Mouse (Mus musculus) adipocyte (in vitro differentiated cells): ENCODE data around the gene Hnf1b.

Source experiments
- DNase-seq: peaks from one replicate; pipeline ENCODE4 v3.0.0-alpha.2; 2016; ENCODE audit warnings: low spot score

The Hnf1b gene

GRCm38 (mm10) chr11:83849529-83850335 lies at the start of gene Hnf1b:
Gene Hnf1b, plus strand, starts transcription at chr11:83850063.
- DNase-seq, result no peak

- peak; percentile 66 for DNase-seq
Measured at GRCm38 (mm10) chr11:83802166-83802565, 47.7 kb upstream of the Hnf1b start.

GRCm38 (mm10) chr11:83802581-83802980 lies 47.3 kb upstream of the Hnf1b start:
- DNase-seq, result no peak

DNA sequence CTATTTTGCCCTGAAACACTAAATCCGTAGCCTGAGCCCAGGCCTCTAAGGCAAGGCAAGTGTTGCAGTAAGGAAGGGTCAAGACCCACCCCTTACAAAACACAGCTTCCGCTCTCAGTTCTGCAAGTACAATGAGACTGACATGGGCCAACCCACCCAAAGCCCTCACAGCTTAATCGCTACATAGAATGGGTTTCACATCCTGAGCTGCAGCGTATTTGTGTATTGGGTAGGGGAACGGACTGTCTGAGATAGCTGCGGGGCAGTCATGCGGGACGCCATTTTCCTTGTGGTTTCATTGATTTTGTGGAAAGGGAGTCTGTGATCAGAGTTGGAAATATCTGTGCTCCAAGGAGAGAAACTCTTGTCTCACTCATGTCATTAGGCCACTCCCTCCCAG lies 39.4 kb upstream of the Hnf1b start:
- no peak for DNase-seq

GRCm38 (mm10) chr11:83815191-83815590 lies 34.7 kb upstream of the Hnf1b start:
- DNase-seq, result no peak

GRCm38 (mm10) chr11:83815628-83816027 lies 34.2 kb upstream of the Hnf1b start:
- peak; percentile 68 for DNase-seq

DNA sequence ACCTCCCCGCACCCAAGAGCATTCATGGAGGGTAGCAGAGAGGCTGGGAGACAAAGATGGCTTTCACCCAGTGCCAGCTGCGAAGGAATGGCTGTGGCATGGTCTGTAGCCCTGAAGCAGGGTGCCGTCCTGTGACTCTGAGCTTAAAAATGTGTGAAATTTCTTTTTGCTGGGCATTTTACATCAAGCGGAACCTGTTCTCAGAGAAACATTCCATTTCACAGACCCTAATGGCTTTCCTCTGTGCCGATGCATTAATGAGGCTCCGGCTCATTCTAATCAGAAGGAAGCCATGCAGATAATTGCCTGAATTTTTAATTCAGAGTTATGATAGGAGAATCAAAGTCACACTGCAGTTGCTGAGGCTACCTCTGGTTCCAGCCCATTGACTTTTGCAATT lies 32.8 kb upstream of the Hnf1b start:
- DNase-seq, result no peak

DNA sequence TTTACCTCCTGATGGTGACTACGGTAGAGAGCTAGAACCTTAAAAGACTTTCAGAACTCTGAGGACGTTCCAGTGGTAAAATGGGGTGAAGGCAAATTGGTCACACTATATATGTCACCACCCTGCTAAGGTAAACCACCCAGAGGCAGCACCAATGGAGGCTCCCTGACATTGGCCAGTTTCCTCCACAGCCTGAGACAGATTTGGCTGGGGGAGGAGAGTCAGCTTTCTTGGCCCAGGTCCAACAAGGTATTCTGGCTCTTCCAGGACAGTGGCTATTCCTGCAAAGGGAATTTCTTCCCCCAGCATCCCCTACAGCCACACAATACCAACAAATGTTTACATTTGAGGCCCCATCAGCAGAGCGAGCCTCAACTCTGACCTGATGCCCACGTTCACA lies 31.9 kb upstream of the Hnf1b start:
- no peak for DNase-seq

GRCm38 (mm10) chr11:83818591-83819127 lies 31.2 kb upstream of the Hnf1b start:
- no peak for DNase-seq

- no peak for DNase-seq
Measured at GRCm38 (mm10) chr11:83819806-83820483, 29.9 kb upstream of the Hnf1b start.

- DNase-seq, result no peak
Measured at GRCm38 (mm10) chr11:83826142-83826541, 23.7 kb upstream of the Hnf1b start.

GRCm38 (mm10) chr11:83828553-83829142 lies 21.2 kb upstream of the Hnf1b start:
- no peak for DNase-seq

- DNase-seq, result peak; percentile 26
Measured at GRCm38 (mm10) chr11:83832389-83832788, 17.5 kb upstream of the Hnf1b start.

- no peak for DNase-seq
Measured at GRCm38 (mm10) chr11:83833517-83833916, 16.3 kb upstream of the Hnf1b start.

DNA sequence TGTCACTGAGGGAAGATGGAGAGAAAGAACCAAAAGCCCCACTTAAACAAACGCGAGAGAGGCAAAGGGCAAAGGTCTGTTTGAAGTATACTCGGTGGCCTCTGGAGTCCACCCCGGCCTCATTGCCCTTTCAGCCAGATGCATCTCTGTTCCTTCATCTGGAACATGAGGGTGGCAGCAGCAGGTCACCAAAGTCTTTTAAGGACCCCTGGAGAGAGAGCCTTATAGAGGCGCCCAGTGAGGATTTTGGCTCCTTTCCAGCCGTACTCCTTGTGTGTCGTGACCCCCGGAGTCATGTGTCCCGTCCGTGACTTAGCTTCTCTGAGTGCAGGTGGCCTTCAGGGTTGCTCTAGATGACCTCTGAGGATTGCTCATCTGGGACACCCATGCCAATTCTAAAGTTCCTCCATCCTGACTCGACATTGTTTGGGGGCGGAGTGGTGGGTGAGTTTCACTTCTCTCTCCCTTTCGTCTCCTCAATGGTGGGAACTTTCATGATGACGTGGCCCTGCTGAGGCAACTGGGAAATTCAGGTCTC lies 15.8 kb upstream of the Hnf1b start:
- no peak for DNase-seq

GRCm38 (mm10) chr11:83839451-83839850 lies 10.4 kb upstream of the Hnf1b start:
- no peak for DNase-seq

DNA sequence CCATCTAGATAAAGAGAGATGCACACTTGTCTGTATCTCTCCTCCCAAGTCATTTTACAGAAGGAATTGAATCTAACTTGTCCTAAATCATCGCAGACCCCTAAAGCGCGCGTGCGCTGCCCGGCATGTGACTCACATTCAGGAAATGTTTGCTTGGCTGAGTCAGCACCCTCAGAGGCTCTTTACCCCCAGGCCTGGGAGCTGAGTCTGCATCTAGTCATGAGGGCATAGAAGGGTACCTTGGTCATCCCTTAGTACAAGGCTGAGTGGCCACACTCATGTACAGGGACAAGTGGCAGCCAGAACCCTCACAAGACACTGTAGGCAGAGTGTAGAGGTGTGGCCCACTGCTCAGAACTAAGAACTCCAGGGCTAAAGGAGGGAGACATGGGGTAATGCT lies 6.3 kb upstream of the Hnf1b start:
- DNase-seq, result no peak

- no peak for DNase-seq
Measured at GRCm38 (mm10) chr11:83850586-83851272, 866 bp downstream of the Hnf1b start.

GRCm38 (mm10) chr11:83851273-83852015 lies 1.6 kb downstream of the Hnf1b start:
- no peak for DNase-seq

DNA sequence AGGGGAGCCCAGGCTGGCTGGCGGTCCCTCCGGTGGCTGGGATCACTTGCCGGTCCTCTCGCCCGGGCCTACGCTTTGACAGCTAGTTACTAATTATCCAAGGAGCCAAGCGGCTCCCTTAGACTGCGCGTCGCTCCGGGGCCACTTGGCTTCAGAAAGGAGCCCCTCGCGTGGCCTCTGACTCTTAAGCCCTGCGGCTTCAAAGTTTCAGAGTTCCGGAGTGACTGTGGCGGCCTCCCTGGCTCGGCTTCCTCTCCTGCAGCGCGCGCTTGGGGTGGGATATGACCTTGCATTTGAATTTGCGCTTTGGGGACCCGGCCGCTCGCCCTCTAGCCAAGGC lies 2.1 kb downstream of the Hnf1b start:
- no peak for DNase-seq

DNA sequence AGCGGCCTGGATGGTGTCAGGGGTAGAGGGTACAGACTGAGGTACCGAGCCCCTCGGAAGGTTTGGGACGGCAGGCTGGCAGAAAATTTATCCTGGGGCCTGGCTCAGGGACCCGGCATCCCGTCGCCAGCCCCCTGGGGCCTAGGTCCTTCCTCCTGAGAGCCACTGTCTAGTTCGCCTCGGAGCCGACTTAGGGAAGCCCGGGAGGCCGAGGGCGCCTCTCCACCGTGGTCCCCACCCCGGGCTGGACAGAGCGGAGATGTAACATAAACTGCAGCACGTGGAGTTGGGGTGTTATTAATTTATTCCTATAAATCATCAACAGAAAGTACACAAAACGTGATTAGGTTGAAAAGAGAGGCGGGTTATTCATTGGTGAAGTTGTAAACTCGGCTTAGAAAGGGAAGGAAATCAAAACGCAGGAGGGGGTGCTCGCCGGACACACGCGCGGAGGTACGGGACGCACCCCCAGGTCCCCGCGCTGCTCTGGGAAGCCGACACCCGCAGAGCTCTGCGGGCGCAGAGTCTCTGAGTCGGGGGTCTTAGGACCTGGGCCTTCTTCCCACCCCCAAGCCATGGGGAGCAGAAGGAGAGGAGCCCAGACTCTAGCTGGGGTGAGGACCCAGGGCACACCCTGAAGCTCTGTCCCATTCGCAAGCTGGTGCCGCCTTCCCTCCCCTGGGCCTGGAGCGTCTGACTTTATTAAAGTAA lies 2.8 kb downstream of the Hnf1b start:
- DNase-seq, result no peak
